Mouse (Mus musculus): Measurements from ENCODE around the gene Fam118a. TPM values are rescaled to one million over a fixed set of nuclear protein-coding genes. Genes with fewer than 3 reads are reported as not detected.

Gene Fam118a
- polyA plus RNA-seq, 1 experiment from 2014 or later: 15.6 TPM

Other genes starting within 250 kb of the Fam118a start
- gene Phf21b, start 172.9 kb upstream of the Fam118a start, polyA plus RNA-seq (2015; fragmentation: Nextera tagmentation; extraction: Ambion mirVana): 0.08 and 0.14 TPM in 2 replicates
- gene Gm29666, start 108.9 kb upstream of the Fam118a start, polyA plus RNA-seq (2015; fragmentation: Nextera tagmentation; extraction: Ambion mirVana): 0.41 and 0.56 TPM in 2 replicates
- gene Nup50, start 105.5 kb upstream of the Fam118a start, polyA plus RNA-seq (2015; fragmentation: Nextera tagmentation; extraction: Ambion mirVana): 19.3 and 20.4 TPM in 2 replicates
- 3.0 and 3.5 TPM in 2 replicates for gene 5031439G07Rik, start 40.4 kb upstream of the Fam118a start, polyA plus RNA-seq (2015; fragmentation: Nextera tagmentation; extraction: Ambion mirVana)
- gene Upk3a, start 11.8 kb upstream of the Fam118a start, polyA plus RNA-seq (2015; fragmentation: Nextera tagmentation; extraction: Ambion mirVana): 0.13 TPM in 1 of 2 replicates, not detected in the other
- 0.08 and 0.09 TPM in 2 replicates for gene Smc1b, start 103.0 kb downstream of the Fam118a start, polyA plus RNA-seq (2015; fragmentation: Nextera tagmentation; extraction: Ambion mirVana)
- 0.11 TPM in 1 of 2 replicates, not detected in the other for gene Ribc2, start 103.1 kb downstream of the Fam118a start, polyA plus RNA-seq (2015; fragmentation: Nextera tagmentation; extraction: Ambion mirVana)
- gene Fbln1, start 177.0 kb downstream of the Fam118a start, polyA plus RNA-seq (2015; fragmentation: Nextera tagmentation; extraction: Ambion mirVana): 125 and 139 TPM in 2 replicates

Measured in heart, embryonic 13.5 days (tissue).